Mouse (Mus musculus) heart, adult 2 months (tissue): ENCODE measurements around the gene Arhgap31. TPM values are rescaled to one million over a fixed set of nuclear protein-coding genes. Genes with fewer than 3 reads are reported as not detected.
A peak's percentile ranks its signal among the peaks of the same experiment; 100 is the strongest.

Experiments
- DNase-seq, 2 experiments: peaks; one replicate each; pipeline ENCODE4 v3.0.0; 2021
- H3K27ac ChIP-seq: fragments of 200-600 bp; 2 replicates; pipeline ENCODE4 v1.8.1; 2022
- H3K27me3 ChIP-seq: fragments of 200-500 bp; 2 replicates; pipeline ENCODE4 v1.6.1; 2012; ENCODE audit warnings: mild to moderate bottlenecking, low read length, inconsistent platforms, mixed read lengths; ENCODE audit not compliant: control insufficient read depth, insufficient read depth
- H3K36me3 ChIP-seq: fragments of 200-500 bp; 2 replicates; pipeline ENCODE4 v1.6.1; 2012; ENCODE audit warnings: low read length, inconsistent platforms; ENCODE audit not compliant: control insufficient read depth, insufficient read depth
- H3K4me1 ChIP-seq: fragments of 200-500 bp; 2 replicates; pipeline ENCODE4 v1.6.1; 2011; ENCODE audit warnings: low read length; ENCODE audit not compliant: control insufficient read depth, insufficient read depth
- H3K4me3 ChIP-seq: fragments of 200-600 bp; 2 replicates; pipeline ENCODE4 v1.8.1; 2022
- H3K79me2 ChIP-seq: fragments of 200-500 bp; replicated peaks from 2 replicates; pipeline ENCODE4 v1.6.1; 2012; ENCODE audit warnings: mild to moderate bottlenecking, inconsistent platforms, low read length, moderate library complexity, mixed read lengths; ENCODE audit not compliant: control insufficient read depth, insufficient read depth
- H3K9ac ChIP-seq: fragments of 200-500 bp; 2 replicates; pipeline ENCODE4 v1.6.1; 2012; ENCODE audit warnings: low read depth, mild to moderate bottlenecking, control low read depth, inconsistent platforms, low read length, mixed read lengths
- CTCF ChIP-seq: fragments of 200-600 bp; IDR thresholded peaks from 2 replicates; pipeline ENCODE4 v1.8.1; 2022; ENCODE audit warnings: antibody characterized with exemption, mild to moderate bottlenecking, moderate library complexity
- EP300 ChIP-seq: fragments of 200-500 bp; IDR thresholded peaks from 2 replicates; pipeline ENCODE4 v1.6.1; 2011; ENCODE audit warnings: low read depth, low read length, control low read depth; ENCODE audit not compliant: insufficient read depth
- POLR2A ChIP-seq: fragments of 200-500 bp; IDR thresholded peaks from 2 replicates; pipeline ENCODE4 v1.6.1; 2011; ENCODE audit warnings: mild to moderate bottlenecking, low read depth, low read length, control low read depth; ENCODE audit not compliant: insufficient read depth
- WGBS: fragments of 180-500 bp; shearing (Covaris S2); methylation state at CpG from one replicate; pipeline ENCODE4 v1.1.7; 2018; 5-methylcytosine and 5-hydroxymethylcytosine counted together
- intact Hi-C: fragments of 180-260 bp; cut with DNase I; formaldehyde crosslinking; loops from one replicate; pipeline ENCODE4 v1.15.1; 2025
- polyA plus RNA-seq: library from polyadenylated mRNA; depleted of rRNA; stranded (reverse); fragments of >200 nt; gene quantifications from 2 replicates; pipeline ENCODE4 v1.2.3, GENCODE M21; 2012
- total RNA-seq, 2 experiments: library from RNA; stranded (reverse); gene quantifications; 2 replicates each; pipeline ENCODE4 v1.2.3; 2021

The Arhgap31 gene
- total and polyA plus RNA-seq, 3 experiments, result 14.1 to 41.2 (median 38.2) TPM

- 54% methylated on average over 4 of the region's 4 CpGs for WGBS
- Histone ChIP-seq H3K4me3 (no peak overlapping the region), H3K27me3 (no peaks in the 10 kb centered on the region), H3K27ac (peak overlapping the region; percentile 88), H3K9ac (no peak overlapping the region), H3K79me2 (peaks cover 5% of the 10 kb centered on the region), H3K4me1 (peaks cover 31% of the 10 kb centered on the region), H3K36me3 (peaks cover 15% of the 10 kb centered on the region)
- intact Hi-C loops, result loop anchor here (1.0 kb wide), 1 partner anchor 9 kb away; no protein-coding TSS in a partner anchor
- no peak for DNase-seq
- TF ChIP-seq EP300 (0 out of 2 replicates have a peak, but pooled peaks have one; percentile 10), POLR2A (no peak)
Measured at GRCm38 (mm10) chr16:38654308-38654707, 58.8 kb downstream of the Arhgap31 start.

GRCm38 (mm10) chr16:38653390-38653871 lies 59.6 kb downstream of the Arhgap31 start:
- 21% methylated on average over 10 of the region's 10 CpGs for WGBS

GRCm38 (mm10) chr16:38652653-38653052 lies 60.4 kb downstream of the Arhgap31 start:
- Histone ChIP-seq H3K4me3 (peak overlapping the region; percentile 28; the same call in 1 of the 2 replicates), H3K27me3 (no peaks in the 10 kb centered on the region), H3K9ac (no peak overlapping the region), H3K36me3 (peaks cover 15% of the 10 kb centered on the region), H3K4me1 (peaks cover 36% of the 10 kb centered on the region), H3K27ac (peak overlapping the region; percentile 88), H3K79me2 (peaks cover 2% of the 10 kb centered on the region)
- WGBS, result 47% methylated on average over 5 of the region's 5 CpGs
- intact Hi-C loops, result loop anchor here (1.0 to 2.0 kb wide), 2 partner anchors 22 to 27 kb away; no protein-coding TSS in a partner anchor
- no peak for TF ChIP-seq CTCF
- no peak for TF ChIP-seq EP300
- no peak for TF ChIP-seq POLR2A
- DNase-seq, result no peak

More at GRCm38 (mm10) chr16:38653390-38653871, 59.6 kb downstream of the Arhgap31 start:
- intact Hi-C loops, result loop anchor here (2.0 kb wide), 1 partner anchor 21 kb away; no protein-coding TSS in a partner anchor
- Histone ChIP-seq H3K27ac (peak overlapping the region; percentile 88), H3K27me3 (no peaks in the 10 kb centered on the region), H3K4me1 (peaks cover 35% of the 10 kb centered on the region), H3K9ac (peak overlapping the region; percentile 40; the same call in 1 of the 2 replicates), H3K4me3 (no peak overlapping the region), H3K36me3 (peaks cover 15% of the 10 kb centered on the region), H3K79me2 (peaks cover 5% of the 10 kb centered on the region)
- DNase-seq, result peak; percentile 56 to 63
- 0 out of 2 replicates have a peak, but pooled peaks have one; percentile 21 for TF ChIP-seq POLR2A
- TF ChIP-seq EP300, result no peak

- H3K27me3 ChIP-seq, result no peaks in the 10 kb centered on the region
- H3K4me1 ChIP-seq, result peaks cover 36% of the 10 kb centered on the region
- peaks cover 15% of the 10 kb centered on the region for H3K36me3 ChIP-seq
- peak overlapping the region; percentile 88 for H3K27ac ChIP-seq
- H3K4me3 ChIP-seq, result peak overlapping the region; percentile 34
- intact Hi-C loops, result loop anchor here (1.0 to 2.0 kb wide), 2 partner anchors 23 to 28 kb away; no protein-coding TSS in a partner anchor
- peak; percentile 65 to 69 for DNase-seq
- peaks cover 2% of the 10 kb centered on the region for H3K79me2 ChIP-seq
- 34% methylated on average over 10 of the region's 10 CpGs for WGBS
- peak overlapping the region; percentile 38; the same call in 1 of the 2 replicates for H3K9ac ChIP-seq
- TF ChIP-seq EP300 (peak; percentile 60; the same call in 1 of the 2 replicates), POLR2A (no peak), CTCF (no peak)
Measured at GRCm38 (mm10) chr16:38651721-38652231, 61.3 kb downstream of the Arhgap31 start.

- TF ChIP-seq CTCF, result no peak
- TF ChIP-seq POLR2A, result no peak
- TF ChIP-seq EP300, result no peak
- H3K79me2 ChIP-seq, result peaks cover 2% of the 10 kb centered on the region
- peaks cover 36% of the 10 kb centered on the region for H3K4me1 ChIP-seq
- H3K9ac ChIP-seq, result 0 out of 2 replicates have a peak overlapping the region, but pooled peaks have one; percentile 10
- no peak for DNase-seq
- intact Hi-C loops, result no loop called here
- no peaks in the 10 kb centered on the region for H3K27me3 ChIP-seq
- H3K36me3 ChIP-seq, result peaks cover 15% of the 10 kb centered on the region
- peak overlapping the region; percentile 88 for H3K27ac ChIP-seq
- 49% methylated on average over 12 of the region's 12 CpGs for WGBS
- H3K4me3 ChIP-seq, result peak overlapping the region; percentile 34; the same call in 1 of the 2 replicates
Measured at GRCm38 (mm10) chr16:38651306-38651705, 61.8 kb downstream of the Arhgap31 start.

GRCm38 (mm10) chr16:38649431-38649827 lies 63.6 kb downstream of the Arhgap31 start:
- Histone ChIP-seq H3K27me3 (no peaks in the 10 kb centered on the region), H3K36me3 (peaks cover 12% of the 10 kb centered on the region), H3K79me2 (peaks cover 3% of the 10 kb centered on the region), H3K27ac (peak overlapping the region; percentile 59), H3K4me1 (peaks cover 37% of the 10 kb centered on the region), H3K4me3 (no peak overlapping the region), H3K9ac (no peak overlapping the region)
- no peak for DNase-seq
- intact Hi-C loops, result loop anchor here (2.0 kb wide), 1 partner anchor 15 kb away; no protein-coding TSS in a partner anchor
- TF ChIP-seq POLR2A, result no peak
- TF ChIP-seq EP300, result no peak
- no peak for TF ChIP-seq CTCF
- 42% methylated on average over 11 of the region's 11 CpGs for WGBS
